Mouse (Mus musculus) neutrophil, adult 5-6 weeks (primary cell): ENCODE results near the gene Gm15097. TPM values are rescaled to one million over a fixed set of nuclear protein-coding genes. Genes with fewer than 3 reads are reported as not detected.
"Not testable (repeated sequence)": the region's sequence is repeated elsewhere in the genome, so short reads cannot be mapped to it uniquely, and the experiment has no call there.

Source experiments
- ATAC-seq: fragments of 151-379, 151-347 bp; 2 replicates; pipeline ENCODE4 v1.8.0; 2017; ENCODE audit warnings: mild to moderate bottlenecking, moderate TSS enrichment; ENCODE audit not compliant: insufficient number of reproducible peaks, poor library complexity, low FRiP score, severe bottlenecking; ENCODE audit errors: extremely low read depth
- total RNA-seq: library from RNA; stranded (forward); fragments of 200-1000 nt; gene quantifications from 2 replicates; pipeline ENCODE4 v1.2.3, GENCODE M21; 2017

Gm15097 gene
- not detected in 2 replicates for total RNA-seq

- ATAC-seq = not testable (repeated sequence)
Observed at GRCm38 (mm10) chrX:149784173-149784572, at the start of gene Gm15097. Gene Gm15097 (plus strand): TSS chrX:149784473.

- ATAC-seq = not testable (repeated sequence)
Observed at GRCm38 (mm10) chrX:149762853-149763252, 21.4 kb upstream of the Gm15097 start.

- ATAC-seq = not testable (repeated sequence)
Observed at GRCm38 (mm10) chrX:149811178-149811577, 26.9 kb downstream of the Gm15097 start.

Other genes starting within 250 kb of the Gm15097 start
- gene Gm10439, start 189.9 kb upstream of the Gm15097 start, total RNA-seq = not detected in 2 replicates
- gene Gm15091, start 157.2 kb downstream of the Gm15097 start, total RNA-seq = not detected in 2 replicates